Comparison of ENCODE assay signal across 14 mouse cellular contexts in the genomic region with DNA sequence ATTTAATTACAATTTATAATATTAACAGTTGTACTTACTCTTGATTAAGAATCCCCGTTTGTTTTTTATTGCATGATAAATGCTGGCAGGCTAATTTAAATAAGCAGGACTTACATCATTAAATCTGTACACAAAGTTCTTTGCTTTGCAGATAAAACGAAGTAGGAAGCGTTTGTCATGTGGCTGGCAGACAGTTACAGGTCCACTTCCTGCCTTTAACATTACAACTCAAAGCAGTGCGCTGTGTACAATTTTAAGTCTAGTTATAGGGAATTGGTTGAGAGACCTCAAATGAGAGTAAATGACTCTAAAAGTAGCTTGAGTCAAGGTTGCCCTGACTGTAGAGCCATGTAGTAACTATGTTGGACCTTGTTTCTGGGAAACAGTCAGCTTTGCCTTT. TPM values are rescaled to one million over a fixed set of nuclear protein-coding genes. Genes with fewer than 3 reads are reported as not detected.
A peak's percentile ranks its signal among the peaks of the same experiment; 100 is the strongest.
DNase-seq lines count a peak whose midpoint lies in the region; ATAC-seq and TF ChIP-seq lines count a peak whose summit lies in the region.
"Had no signal": no experiment of that assay in that cellular context is flagged by ENCODE, and none has a peak within 500 bp of the region (broad histone marks: within the 10 kb centered on the region; RNA-seq: fewer than 3 reads in every experiment).

No protein-coding gene starts in this region.

- DNase-seq in heart, embryonic 10.5 days (ENCODE audit: low spot score), result no peak
- DNase-seq in heart, postnatal 14 days, result no peak
- peak; percentile 60 for DNase-seq in lung, postnatal 0 days (ENCODE audit: low spot score)
- DNase-seq in lung, adult 2 months, result no peak
- DNase-seq in kidney, adult 2 months, result no peak
- DNase-seq: cerebellum, adult 8-10 months had no signal

- H3K4me1 ChIP-seq in heart, embryonic 10.5 days, result peaks cover 63% of the 10 kb centered on the region
- H3K4me1 ChIP-seq in lung, postnatal 0 days (ENCODE audit: insufficient read depth, low read depth, low read length), result peaks cover 19% of the 10 kb centered on the region
- peaks cover 30% of the 10 kb centered on the region for H3K4me1 ChIP-seq in lung, adult 2 months (ENCODE audit: control insufficient read depth, insufficient read depth, low read length)
- peaks cover 17% of the 10 kb centered on the region for H3K4me1 ChIP-seq in kidney, adult 2 months (ENCODE audit: control insufficient read depth, insufficient read depth, low read length)
- H3K4me1 ChIP-seq in kidney, embryonic 14.5 days (ENCODE audit: control insufficient read depth, insufficient read depth, low read length), result peaks cover 16% of the 10 kb centered on the region

- 71% methylated on average over 4 of the region's 4 CpGs for WGBS in heart, embryonic 10.5 days
- 38% methylated on average over 4 of the region's 4 CpGs for WGBS in lung, postnatal 0 days
- WGBS in lung, adult 2 months, result 27% methylated on average over 4 of the region's 4 CpGs
- 57% methylated on average over 4 of the region's 4 CpGs for WGBS in kidney, adult 2 months
- 56% methylated on average over 4 of the region's 4 CpGs for WGBS in kidney, embryonic 14.5 days

- no peak overlapping the region for H3K4me3 ChIP-seq in heart, embryonic 10.5 days
- no peak overlapping the region for H3K4me3 ChIP-seq in lung, postnatal 0 days (ENCODE audit: low read depth, low read length)
- no peak overlapping the region for H3K4me3 ChIP-seq in lung, adult 2 months (replicated peaks; ENCODE audit: extremely low read depth, low read depth, low read length)
- H3K4me3 ChIP-seq in kidney, adult 2 months (ENCODE audit: insufficient read depth, low read depth, low read length), result no peak overlapping the region
- no peak overlapping the region for H3K4me3 ChIP-seq in kidney, embryonic 14.5 days (ENCODE audit: low read length)
- H3K4me3 ChIP-seq: erythroblast, embryonic 14.5 days; limb, embryonic 13.5 days; stomach, embryonic 15.5 days had no signal

- peak overlapping the region; percentile 64; the same call in 1 of the 2 replicates for H3K27ac ChIP-seq in heart, embryonic 10.5 days
- H3K27ac ChIP-seq in lung, postnatal 0 days (ENCODE audit: low read length), result peak overlapping the region; percentile 14; the same call in 1 of the 2 replicates
- no peak overlapping the region for H3K27ac ChIP-seq in kidney, adult 2 months (ENCODE audit: insufficient read depth, low read depth, low read length)
- no peak overlapping the region for H3K27ac ChIP-seq in kidney, embryonic 14.5 days (ENCODE audit: low read depth, low read length)
- H3K27ac ChIP-seq: kidney, postnatal 0 days; limb, embryonic 13.5 days; stomach, embryonic 15.5 days had no signal

- intact Hi-C loops in heart, postnatal 14 days (cut with DNase I), result no loop called here

- no peak for TF ChIP-seq POLR2A in lung, adult 2 months (IDR thresholded peaks at IDR 0.05; ENCODE audit: borderline replicate concordance, extremely low read depth, low read depth, low read length)
- no peak for TF ChIP-seq POLR2A in kidney, adult 2 months (IDR thresholded peaks at IDR 0.05; ENCODE audit: low read depth, low read length)

- peak; percentile 67 for TF ChIP-seq EP300 in lung, postnatal 0 days (IDR thresholded peaks at IDR 0.05)

- no peak overlapping the region for H3K4me2 ChIP-seq in lung, postnatal 0 days (replicated peaks; ENCODE audit: low read depth, low read length)
- H3K4me2 ChIP-seq in kidney, embryonic 14.5 days (replicated peaks; ENCODE audit: low read depth, low read length), result no peak overlapping the region
- H3K4me2 ChIP-seq: limb, embryonic 13.5 days; stomach, embryonic 15.5 days had no signal

- TF ChIP-seq CTCF in lung, postnatal 0 days (IDR thresholded peaks at IDR 0.05), result no peak
- no peak for TF ChIP-seq CTCF in lung, adult 2 months (IDR thresholded peaks at IDR 0.05; ENCODE audit: insufficient read depth, low read length)
- TF ChIP-seq CTCF in kidney, adult 2 months (conservative IDR thresholded peaks at IDR 0.05; ENCODE audit: insufficient read depth, insufficient read length, low read depth, low read length), result no peak

- H3K9me3 ChIP-seq in heart, embryonic 10.5 days, result no peaks in the 10 kb centered on the region
- H3K9me3 ChIP-seq in lung, postnatal 0 days (ENCODE audit: low read length), result no peaks in the 10 kb centered on the region
- no peaks in the 10 kb centered on the region for H3K9me3 ChIP-seq in kidney, embryonic 14.5 days (ENCODE audit: control insufficient read depth, low read length)
- H3K9me3 ChIP-seq: limb, embryonic 13.5 days; stomach, embryonic 15.5 days had no signal

- peaks cover 5% of the 10 kb centered on the region; the same call in 1 of the 2 replicates for H3K36me3 ChIP-seq in heart, embryonic 10.5 days
- H3K36me3 ChIP-seq in lung, postnatal 0 days (ENCODE audit: insufficient read depth, low read length), result no peaks in the 10 kb centered on the region
- H3K36me3 ChIP-seq in kidney, adult 2 months (ENCODE audit: control insufficient read depth, insufficient read depth, low read length), result no peaks in the 10 kb centered on the region; the same call in 1 of the 2 replicates
- peaks cover 2% of the 10 kb centered on the region; the same call in 1 of the 2 replicates for H3K36me3 ChIP-seq in kidney, embryonic 14.5 days (ENCODE audit: control insufficient read depth, insufficient read depth, low read length)
- H3K36me3 ChIP-seq: stomach, embryonic 15.5 days had no signal

- no peak for ATAC-seq in lung, postnatal 0 days
- peak; percentile 53 for ATAC-seq in CD4-positive, CD25-positive, alpha-beta regulatory T cell, adult 4 months
- ATAC-seq in inflammation-experienced regulatory T-cells, adult 6 months, result peak; percentile 55
- ATAC-seq in kidney, embryonic 14.5 days (ENCODE audit: low FRiP score, low TSS enrichment), result no peak
- ATAC-seq: hindbrain, embryonic 16.5 days had no signal

- no peaks in the 10 kb centered on the region for H3K27me3 ChIP-seq in heart, embryonic 10.5 days (ENCODE audit: insufficient read depth, poor library complexity, severe bottlenecking)
- H3K27me3 ChIP-seq in lung, postnatal 0 days (replicated peaks; ENCODE audit: insufficient read depth, low read length), result no peaks in the 10 kb centered on the region
- H3K27me3 ChIP-seq in kidney, adult 2 months (replicated peaks; ENCODE audit: control insufficient read depth, insufficient read depth, low read length), result no peaks in the 10 kb centered on the region
- H3K27me3 ChIP-seq in kidney, embryonic 14.5 days (ENCODE audit: control insufficient read depth, insufficient read depth, low read length), result no peaks in the 10 kb centered on the region
- H3K27me3 ChIP-seq: limb, embryonic 13.5 days; stomach, embryonic 15.5 days had no signal

- no peak overlapping the region for H3K9ac ChIP-seq in lung, postnatal 0 days (replicated peaks; ENCODE audit: low read depth)
- H3K9ac ChIP-seq in kidney, embryonic 14.5 days (ENCODE audit: low read depth, low read length), result no peak overlapping the region
- H3K9ac ChIP-seq: limb, embryonic 13.5 days; stomach, embryonic 15.5 days had no signal

RNA-seq across cellular contexts. Expression of gene Cblb, which starts 25.1 kb away (rescaled TPM):
- polyA plus RNA-seq in heart, embryonic 10.5 days (2016; fragmentation: Nextera tagmentation; extraction: Ambion mirVana), result 15.5 and 16.1 TPM in 2 replicates
- 10 to 100 TPM; 17.5 to 17.7 TPM for total RNA-seq in heart, postnatal 14 days (2021)
- polyA plus RNA-seq in lung, postnatal 0 days (2015; fragmentation: Nextera tagmentation; extraction: Ambion mirVana), result 8.4 and 8.7 TPM in 2 replicates
- 15.7 and 21.7 TPM in 2 replicates for polyA plus RNA-seq in lung, adult 2 months (2012; rRNA removed)
- polyA plus RNA-seq in CD4-positive, CD25-positive, alpha-beta regulatory T cell, adult 4 months (2017; shearing (Covaris generic)), result 10 to 100 TPM; 42.2 to 42.6 TPM
- 10 to 100 TPM; 40.7 to 50.0 (median 46.0) TPM for polyA plus RNA-seq in inflammation-experienced regulatory T-cells, adult 6 months (2017; shearing (Covaris generic))
- 7.9 and 8.8 TPM in 2 replicates for polyA plus RNA-seq in kidney, adult 2 months (2012; rRNA removed)
- polyA plus RNA-seq in kidney, embryonic 14.5 days (2014; fragmentation: Nextera tagmentation; extraction: Ambion mirVana), result 13.9 and 27.2 TPM in 2 replicates

Comparison
In these comparisons a context has a peak if more than half of its experiments do, and no peak if none do; other contexts are left out.
1. H3K27ac ChIP-seq: peak in heart, embryonic 10.5 days (single experiment) and lung, postnatal 0 days (single experiment); none in kidney, adult 2 months (single experiment) and kidney, embryonic 14.5 days (single experiment).
2. ATAC-seq: peak in CD4-positive, CD25-positive, alpha-beta regulatory T cell, adult 4 months (single experiment) and inflammation-experienced regulatory T-cells, adult 6 months (single experiment); none in lung, postnatal 0 days (single experiment) and kidney, embryonic 14.5 days (single experiment).